Mouse (Mus musculus): ENCODE results near the gene Ppp1r27.
"Not testable (repeated sequence)": the region's sequence is repeated elsewhere in the genome, so short reads cannot be mapped to it uniquely, and the experiment has no call there.

Ppp1r27 gene

GRCm38 (mm10) chr11:120575940-120576339 is 25.0 kb upstream of the Ppp1r27 start:
- no peak for DNase-seq (ENCODE audit: low spot score in 2 of 2)

- no peak for DNase-seq (ENCODE audit: low spot score in 2 of 2)
Observed at GRCm38 (mm10) chr11:120575046-120575445, 24.1 kb upstream of the Ppp1r27 start.

GRCm38 (mm10) chr11:120574278-120574600 is 23.3 kb upstream of the Ppp1r27 start:
- DNase-seq (ENCODE audit: low spot score in 2 of 2) = no peak

- DNase-seq (ENCODE audit: low spot score in 2 of 2) = peak in 1 of 2 experiments; percentile 43
Observed at GRCm38 (mm10) chr11:120573585-120574277, 22.8 kb upstream of the Ppp1r27 start.

GRCm38 (mm10) chr11:120572752-120573584 is 22.0 kb upstream of the Ppp1r27 start, which contains the start of gene P4hb:
Gene P4hb, minus strand, starts transcription at chr11:120573253.
- peak; percentile 98 to 99 for DNase-seq (ENCODE audit: low spot score in 2 of 2)

- DNase-seq (ENCODE audit: low spot score in 2 of 2) = no peak
Observed at GRCm38 (mm10) chr11:120572417-120572751, 21.5 kb upstream of the Ppp1r27 start.

- DNase-seq (ENCODE audit: low spot score in 2 of 2) = peak in 1 of 2 experiments; percentile 21
Observed at GRCm38 (mm10) chr11:120571754-120572416, 21.0 kb upstream of the Ppp1r27 start.

GRCm38 (mm10) chr11:120571122-120571521 is 20.2 kb upstream of the Ppp1r27 start:
- DNase-seq (ENCODE audit: low spot score in 2 of 2) = no peak

- no peak for DNase-seq (ENCODE audit: low spot score in 2 of 2)
Observed at GRCm38 (mm10) chr11:120568324-120568723, 17.4 kb upstream of the Ppp1r27 start.

- no peak for DNase-seq (ENCODE audit: low spot score in 2 of 2)
Observed at GRCm38 (mm10) chr11:120565114-120565513, 14.2 kb upstream of the Ppp1r27 start.

- no peak for DNase-seq (ENCODE audit: low spot score in 2 of 2)
Observed at GRCm38 (mm10) chr11:120562949-120563348, 12.0 kb upstream of the Ppp1r27 start.

GRCm38 (mm10) chr11:120560952-120561728 is 10.2 kb upstream of the Ppp1r27 start:
- DNase-seq (ENCODE audit: low spot score in 2 of 2) = no peak

GRCm38 (mm10) chr11:120558843-120559242 is 7.9 kb upstream of the Ppp1r27 start:
- DNase-seq (ENCODE audit: low spot score in 2 of 2) = not testable (repeated sequence)

- no peak for DNase-seq (ENCODE audit: low spot score in 2 of 2)
Observed at GRCm38 (mm10) chr11:120555260-120555659, 4.3 kb upstream of the Ppp1r27 start.

- DNase-seq (ENCODE audit: low spot score in 2 of 2) = no peak
Observed at GRCm38 (mm10) chr11:120554834-120555233, 3.9 kb upstream of the Ppp1r27 start.

GRCm38 (mm10) chr11:120552736-120553135 is 1.8 kb upstream of the Ppp1r27 start:
- no peak for DNase-seq (ENCODE audit: low spot score in 2 of 2)

GRCm38 (mm10) chr11:120549986-120550809 is 734 bp downstream of the Ppp1r27 start:
- DNase-seq (ENCODE audit: low spot score in 2 of 2) = no peak

- DNase-seq (ENCODE audit: low spot score in 2 of 2) = peak; percentile 88 to 96
Observed at GRCm38 (mm10) chr11:120549168-120549945, 1.6 kb downstream of the Ppp1r27 start, which contains the start of gene Mcrip1. Gene Mcrip1, minus strand, starts transcription at chr11:120549727.

GRCm38 (mm10) chr11:120548786-120549167 is 2.2 kb downstream of the Ppp1r27 start:
- no peak for DNase-seq (ENCODE audit: low spot score in 2 of 2)

- no peak for DNase-seq (ENCODE audit: low spot score in 2 of 2)
Observed at GRCm38 (mm10) chr11:120548214-120548613, 2.7 kb downstream of the Ppp1r27 start.

Data from spleen, postnatal 10 days (tissue).